8 mouse cellular contexts compared by ENCODE assay signal in genomic region chr4:41762099-41762687, GRCm38 (mm10). TPM values are rescaled to one million over a fixed set of nuclear protein-coding genes. Genes with fewer than 3 reads are reported as not detected.
DNase-seq lines count a peak whose midpoint lies in the region; ATAC-seq and TF ChIP-seq lines count a peak whose summit lies in the region.

No protein-coding gene starts in this region.

- 37% methylated on average over 8 of the region's 8 CpGs for WGBS in heart, embryonic 13.5 days
- 35% methylated on average over 8 of the region's 8 CpGs for WGBS in heart, embryonic 16.5 days
- 23% methylated on average over 8 of the region's 8 CpGs for WGBS in liver, embryonic 14.5 days (ENCODE audit: insufficient replicate concordance)

- peak overlapping the region; percentile 98 for H3K27ac ChIP-seq in heart, embryonic 13.5 days (replicated peaks)
- peak overlapping the region; percentile 45; the same call in 1 of the 2 replicates for H3K27ac ChIP-seq in cortical plate, adult 2 months (ENCODE audit: insufficient read depth, low read length)
- H3K27ac ChIP-seq in heart, embryonic 16.5 days (ENCODE audit: low read length): peak overlapping the region; percentile 99
- H3K27ac ChIP-seq in liver, embryonic 14.5 days: no peak overlapping the region

- H3K9me3 ChIP-seq in heart, embryonic 13.5 days: no peaks in the 10 kb centered on the region
- no peaks in the 10 kb centered on the region for H3K9me3 ChIP-seq in heart, embryonic 16.5 days (replicated peaks; ENCODE audit: control insufficient read depth, low read length)
- no peaks in the 10 kb centered on the region for H3K9me3 ChIP-seq in liver, embryonic 14.5 days (ENCODE audit: control insufficient read depth, low read length)

- no peak for TF ChIP-seq POLR2A in cortical plate, adult 2 months (IDR thresholded peaks at IDR 0.05; ENCODE audit: extremely low read depth, insufficient read depth, low read length)

- H3K9ac ChIP-seq in heart, embryonic 13.5 days: peak overlapping the region; percentile 84
- peak overlapping the region; percentile 69 for H3K9ac ChIP-seq in heart, embryonic 16.5 days (ENCODE audit: low read length)
- H3K9ac ChIP-seq in liver, embryonic 14.5 days (replicated peaks): no peak overlapping the region

- peak overlapping the region; percentile 83 for H3K4me2 ChIP-seq in heart, embryonic 13.5 days
- H3K4me2 ChIP-seq in heart, embryonic 16.5 days (ENCODE audit: low read depth, low read length): peak overlapping the region; percentile 69
- H3K4me2 ChIP-seq in liver, embryonic 14.5 days (ENCODE audit: low read depth): peak overlapping the region; percentile 13; the same call in 1 of the 2 replicates

- peaks cover 35% of the 10 kb centered on the region for H3K36me3 ChIP-seq in heart, embryonic 13.5 days
- peaks cover 8% of the 10 kb centered on the region for H3K36me3 ChIP-seq in heart, embryonic 16.5 days (ENCODE audit: control insufficient read depth, insufficient read depth)
- no peaks in the 10 kb centered on the region; the same call in 1 of the 2 replicates for H3K36me3 ChIP-seq in liver, embryonic 14.5 days (replicated peaks; ENCODE audit: control insufficient read depth, insufficient read depth, low read depth)

- H3K4me3 ChIP-seq in heart, embryonic 13.5 days: peak overlapping the region; percentile 58
- H3K4me3 ChIP-seq in cortical plate, adult 2 months (ENCODE audit: insufficient read depth, low read length): no peak overlapping the region
- peak overlapping the region; percentile 53 for H3K4me3 ChIP-seq in heart, embryonic 16.5 days (ENCODE audit: low read length)
- H3K4me3 ChIP-seq in liver, embryonic 14.5 days (ENCODE audit: insufficient read depth in 1 of 2, low read depth in 2 of 2, low read length in 2 of 2): no peak overlapping the region; a peak in 1 of 4 replicates

- no peak for TF ChIP-seq EP300 in liver, embryonic 14.5 days (IDR thresholded peaks at IDR 0.05; ENCODE audit: low read depth)

- no peak for DNase-seq in heart, adult 9 months (ENCODE audit: low spot score in 2 of 2)
- no peak for DNase-seq in liver, embryonic 14.5 days (ENCODE audit: low read depth in 3 of 3, low spot score in 3 of 3)
- DNase-seq in frontal cortex, adult 2 months (ENCODE audit: extremely low spot score in 1 of 2, low spot score in 1 of 2): no peak
- DNase-seq in frontal cortex, postnatal 25 days (ENCODE audit: low spot score in 2 of 2): no peak
- DNase-seq in layer of hippocampus, adult 11-12 months (ENCODE audit: low spot score): no peak

- no peaks in the 10 kb centered on the region for H3K27me3 ChIP-seq in heart, embryonic 13.5 days (replicated peaks)
- H3K27me3 ChIP-seq in heart, embryonic 16.5 days (ENCODE audit: control insufficient read depth, insufficient read depth, low read length): no peaks in the 10 kb centered on the region
- H3K27me3 ChIP-seq in liver, embryonic 14.5 days (ENCODE audit: control insufficient read depth, insufficient read depth, low read length): no peaks in the 10 kb centered on the region

- H3K4me1 ChIP-seq in heart, embryonic 13.5 days: peaks cover 53% of the 10 kb centered on the region
- H3K4me1 ChIP-seq in cortical plate, adult 2 months (ENCODE audit: control insufficient read depth, insufficient read depth, low read length): peaks cover 17% of the 10 kb centered on the region
- H3K4me1 ChIP-seq in heart, embryonic 16.5 days (ENCODE audit: control insufficient read depth, insufficient read depth, low read length): peaks cover 37% of the 10 kb centered on the region
- peaks cover 15 to 24% of the 10 kb centered on the region in 2 experiments for H3K4me1 ChIP-seq in liver, embryonic 14.5 days (replicated peaks; ENCODE audit: control insufficient read depth in 2 of 2, insufficient read depth in 2 of 2, low read length in 1 of 2)

- ATAC-seq in heart, embryonic 13.5 days (ENCODE audit: extremely low read depth, insufficient number of reproducible peaks, low FRiP score, low TSS enrichment): no peak
- ATAC-seq in heart, embryonic 16.5 days (replicated peaks; ENCODE audit: extremely low read depth, insufficient read depth, low FRiP score): no peak; the same call in 1 of the 2 replicates
- no peak for ATAC-seq in liver, embryonic 14.5 days (ENCODE audit: insufficient read depth)

- no peak for TF ChIP-seq CTCF in cortical plate, adult 2 months (IDR thresholded peaks at IDR 0.05; ENCODE audit: extremely low read depth, insufficient read depth, low read length)
- TF ChIP-seq CTCF in liver, embryonic 14.5 days (IDR thresholded peaks at IDR 0.05; ENCODE audit: low read depth): no peak

RNA-seq across cellular contexts. Expression of gene Sigmar1, which starts 6.2 kb away (rescaled TPM):
- polyA plus RNA-seq in heart, embryonic 13.5 days (2015; fragmentation: Nextera tagmentation; extraction: Ambion mirVana): 63.3 and 69.8 TPM in 2 replicates
- polyA plus RNA-seq in cortical plate, adult 2 months (2012; rRNA removed): 80.7 and 83.9 TPM in 2 replicates
- polyA plus RNA-seq in heart, embryonic 16.5 days (2015; fragmentation: Nextera tagmentation; extraction: Ambion mirVana): 60.5 and 61.7 TPM in 2 replicates
- 24.4 and 30.2 TPM in 2 replicates for polyA plus RNA-seq in liver, embryonic 14.5 days (2012; rRNA removed)
- 36.0 and 36.2 TPM in 2 replicates for polyA plus RNA-seq in liver, embryonic 14.5 days (2014; fragmentation: Nextera tagmentation; extraction: Ambion mirVana)
- 60.9 TPM in 2 replicates for polyA plus RNA-seq in frontal cortex, adult 2 months (2012; rRNA removed)

RNA-seq across cellular contexts. Expression of gene Galt, which starts 7.2 kb away (rescaled TPM):
- 54.1 and 61.6 TPM in 2 replicates for polyA plus RNA-seq in heart, embryonic 13.5 days (2015; fragmentation: Nextera tagmentation; extraction: Ambion mirVana)
- polyA plus RNA-seq in cortical plate, adult 2 months (2012; rRNA removed): 269 and 276 TPM in 2 replicates
- polyA plus RNA-seq in heart, embryonic 16.5 days (2015; fragmentation: Nextera tagmentation; extraction: Ambion mirVana): 60.6 and 69.8 TPM in 2 replicates
- 24.2 and 29.5 TPM in 2 replicates for polyA plus RNA-seq in liver, embryonic 14.5 days (2012; rRNA removed)
- polyA plus RNA-seq in liver, embryonic 14.5 days (2014; fragmentation: Nextera tagmentation; extraction: Ambion mirVana): 19.2 and 22.1 TPM in 2 replicates
- polyA plus RNA-seq in frontal cortex, adult 2 months (2012; rRNA removed): 196 and 224 TPM in 2 replicates

RNA-seq across cellular contexts. Expression of gene Ccl27a, which starts 11.9 kb away (rescaled TPM):
- 44.5 and 49.3 TPM in 2 replicates for polyA plus RNA-seq in heart, embryonic 13.5 days (2015; fragmentation: Nextera tagmentation; extraction: Ambion mirVana)
- polyA plus RNA-seq in cortical plate, adult 2 months (2012; rRNA removed): 697 and 730 TPM in 2 replicates
- polyA plus RNA-seq in heart, embryonic 16.5 days (2015; fragmentation: Nextera tagmentation; extraction: Ambion mirVana): 40.8 and 40.9 TPM in 2 replicates
- polyA plus RNA-seq in liver, embryonic 14.5 days (2012; rRNA removed): 9.5 and 10.8 TPM in 2 replicates
- 7.8 and 8.2 TPM in 2 replicates for polyA plus RNA-seq in liver, embryonic 14.5 days (2014; fragmentation: Nextera tagmentation; extraction: Ambion mirVana)
- 373 and 441 TPM in 2 replicates for polyA plus RNA-seq in frontal cortex, adult 2 months (2012; rRNA removed)

RNA-seq across cellular contexts. Expression of gene Arid3c, which starts 31.3 kb away (rescaled TPM):
- not detected in 2 replicates for polyA plus RNA-seq in heart, embryonic 13.5 days (2015; fragmentation: Nextera tagmentation; extraction: Ambion mirVana)
- 0.34 and 0.46 TPM in 2 replicates for polyA plus RNA-seq in cortical plate, adult 2 months (2012; rRNA removed)
- not detected in 2 replicates for polyA plus RNA-seq in heart, embryonic 16.5 days (2015; fragmentation: Nextera tagmentation; extraction: Ambion mirVana)
- not detected in 2 replicates for polyA plus RNA-seq in liver, embryonic 14.5 days (2012; rRNA removed)
- polyA plus RNA-seq in liver, embryonic 14.5 days (2014; fragmentation: Nextera tagmentation; extraction: Ambion mirVana): not detected in 2 replicates
- 0.12 and 0.17 TPM in 2 replicates for polyA plus RNA-seq in frontal cortex, adult 2 months (2012; rRNA removed)

RNA-seq across cellular contexts. Expression of gene Dctn3, which starts 39.2 kb away (rescaled TPM):
- polyA plus RNA-seq in heart, embryonic 13.5 days (2015; fragmentation: Nextera tagmentation; extraction: Ambion mirVana): 128 and 139 TPM in 2 replicates
- 205 TPM in 2 replicates for polyA plus RNA-seq in cortical plate, adult 2 months (2012; rRNA removed)
- polyA plus RNA-seq in heart, embryonic 16.5 days (2015; fragmentation: Nextera tagmentation; extraction: Ambion mirVana): 137 and 141 TPM in 2 replicates
- 28.7 and 39.8 TPM in 2 replicates for polyA plus RNA-seq in liver, embryonic 14.5 days (2012; rRNA removed)
- polyA plus RNA-seq in liver, embryonic 14.5 days (2014; fragmentation: Nextera tagmentation; extraction: Ambion mirVana): 63.9 and 68.6 TPM in 2 replicates
- polyA plus RNA-seq in frontal cortex, adult 2 months (2012; rRNA removed): 189 and 190 TPM in 2 replicates

Comparison
In these comparisons a context has a peak if more than half of its experiments do, and no peak if none do; other contexts are left out.
1. H3K4me2 ChIP-seq: peak in every context shown above with its lines; median percentile 83 in heart, embryonic 13.5 days; 69 in heart, embryonic 16.5 days; 13 in liver, embryonic 14.5 days.
2. H3K4me3 ChIP-seq: peak in heart, embryonic 13.5 days (single experiment) and heart, embryonic 16.5 days (single experiment); none in cortical plate, adult 2 months (single experiment) and liver, embryonic 14.5 days (0 of 2).